Mouse (Mus musculus) frontal cortex, adult 2 months (tissue): ENCODE measurements around the gene Zfp940. TPM values are rescaled to one million over a fixed set of nuclear protein-coding genes. Genes with fewer than 3 reads are reported as not detected.
A peak's percentile ranks its signal among the peaks of the same experiment; 100 is the strongest.

Source experiments
- DNase-seq, 2 experiments: peaks; one replicate each; pipeline ENCODE4 v3.0.0; 2022; ENCODE audit warnings: low spot score in 1 of 2; ENCODE audit errors: extremely low spot score in 1 of 2
- polyA plus RNA-seq: library from polyadenylated mRNA; depleted of rRNA; stranded (reverse); fragments of >200 nt; gene quantifications from 2 replicates; pipeline ENCODE4 v1.2.3, GENCODE M21; 2012; rRNA removed

Gene Zfp940
- polyA plus RNA-seq, 1 experiment, result 11.8 TPM

- DNase-seq, result no peak
These were observed 39.1 kb downstream of the Zfp940 start for GRCm38 (mm10) chr7:29814381-29814780.

- DNase-seq, result no peak
These were observed 41.2 kb downstream of the Zfp940 start for GRCm38 (mm10) chr7:29812244-29812643.

GRCm38 (mm10) chr7:29807046-29807445 lies 46.4 kb downstream of the Zfp940 start:
- DNase-seq, result no peak

- DNase-seq, result no peak
These were observed 60.6 kb downstream of the Zfp940 start for GRCm38 (mm10) chr7:29792906-29793305.

- DNase-seq, result no peak
These were observed 67.6 kb downstream of the Zfp940 start for GRCm38 (mm10) chr7:29785888-29786287.

- DNase-seq, result peak in 1 of 2 experiments; percentile 19
These were observed 68.4 kb downstream of the Zfp940 start for GRCm38 (mm10) chr7:29785023-29785422.

- peak; percentile 62 to 88 for DNase-seq
These were observed 69.5 kb downstream of the Zfp940 start, which contains the start of gene Zfp30 for GRCm38 (mm10) chr7:29783871-29784551. TSS of gene Zfp30 (plus strand) at chr7:29783998.

Other genes starting within 250 kb of the Zfp940 start
- 0.10 and 0.17 TPM in 2 replicates for gene Catsperg2, start 126.6 kb downstream of the Zfp940 start, polyA plus RNA-seq
- gene Zfp84, start 85.1 kb downstream of the Zfp940 start, polyA plus RNA-seq, result 10.1 TPM in 2 replicates
- gene Zfp30, start 69.7 kb downstream of the Zfp940 start, polyA plus RNA-seq, result 8.7 and 9.4 TPM in 2 replicates
- 9.0 and 10.0 TPM in 2 replicates for gene Zfp790, start 37.6 kb downstream of the Zfp940 start, polyA plus RNA-seq
- gene Zfp420, start 6.3 kb upstream of the Zfp940 start, polyA plus RNA-seq, result 14.8 and 15.8 TPM in 2 replicates
- 11.7 and 12.0 TPM in 2 replicates for gene Zfp27, start 52.9 kb upstream of the Zfp940 start, polyA plus RNA-seq
- gene Zfp383, start 54.6 kb upstream of the Zfp940 start, polyA plus RNA-seq, result 8.8 and 10.4 TPM in 2 replicates
- gene Zfp74, start 100.4 kb upstream of the Zfp940 start, polyA plus RNA-seq, result 12.1 and 13.3 TPM in 2 replicates
- 2.5 and 3.1 TPM in 2 replicates for gene Zfp568, start 130.3 kb upstream of the Zfp940 start, polyA plus RNA-seq
- gene Zfp14, start 197.7 kb upstream of the Zfp940 start, polyA plus RNA-seq, result 10.5 TPM in 2 replicates
- gene Zfp82, start 219.2 kb upstream of the Zfp940 start, polyA plus RNA-seq, result 2.6 and 3.4 TPM in 2 replicates
- 0.61 TPM in 1 of 2 replicates, not detected in the other for gene Gm26920, start 236.7 kb upstream of the Zfp940 start, polyA plus RNA-seq
- gene Zfp566, start 236.9 kb upstream of the Zfp940 start, polyA plus RNA-seq, result 6.3 and 7.0 TPM in 2 replicates
- 34.8 and 35.4 TPM in 2 replicates for gene Zfp260, start 241.1 kb upstream of the Zfp940 start, polyA plus RNA-seq